Mouse (Mus musculus) olfactory bulb, adult 2 months (tissue): ENCODE measurements around the gene Ephb2. TPM values are rescaled to one million over a fixed set of nuclear protein-coding genes. Genes with fewer than 3 reads are reported as not detected.

ENCODE experiments used
- H3K27ac ChIP-seq: fragments of 200-500 bp; 2 replicates; pipeline ENCODE4 v1.5.1; 2012; ENCODE audit warnings: low read depth, low read length; ENCODE audit not compliant: insufficient read depth
- H3K4me1 ChIP-seq: fragments of 200-500 bp; 2 replicates; pipeline ENCODE4 v1.6.1; 2012; ENCODE audit warnings: low read length; ENCODE audit not compliant: control insufficient read depth, insufficient read depth
- H3K4me3 ChIP-seq: fragments of 200-500 bp; 2 replicates; pipeline ENCODE4 v1.5.1; 2012; ENCODE audit warnings: mild to moderate bottlenecking, low read depth, low read length, moderate library complexity; ENCODE audit not compliant: insufficient read depth
- CTCF ChIP-seq: fragments of 200-500 bp; IDR thresholded peaks from 2 replicates; pipeline ENCODE4 v1.5.1; 2012; ENCODE audit warnings: low read depth, mild to moderate bottlenecking, low read length, moderate library complexity; ENCODE audit not compliant: insufficient read depth
- POLR2A ChIP-seq: fragments of 200-500 bp; IDR thresholded peaks from 2 replicates; pipeline ENCODE4 v1.6.1; 2012; ENCODE audit warnings: mild to moderate bottlenecking, low read depth, low read length, moderate library complexity; ENCODE audit not compliant: insufficient read depth
- WGBS: fragments of 180-500 bp; shearing (Covaris S2); methylation state at CpG from one replicate; pipeline ENCODE4 v1.1.7; 2018; 5-methylcytosine and 5-hydroxymethylcytosine counted together
- polyA plus RNA-seq: library from polyadenylated mRNA; stranded (reverse); fragments of >200 nt; gene quantifications from 2 replicates; pipeline ENCODE4 v1.2.4, GENCODE M21; 2012; ENCODE audit warnings: low replicate concordance; ENCODE audit not compliant: missing spikeins, insufficient read depth, insufficient read length

Ephb2 gene
- polyA plus RNA-seq, 1 experiment = not detected

DNA sequence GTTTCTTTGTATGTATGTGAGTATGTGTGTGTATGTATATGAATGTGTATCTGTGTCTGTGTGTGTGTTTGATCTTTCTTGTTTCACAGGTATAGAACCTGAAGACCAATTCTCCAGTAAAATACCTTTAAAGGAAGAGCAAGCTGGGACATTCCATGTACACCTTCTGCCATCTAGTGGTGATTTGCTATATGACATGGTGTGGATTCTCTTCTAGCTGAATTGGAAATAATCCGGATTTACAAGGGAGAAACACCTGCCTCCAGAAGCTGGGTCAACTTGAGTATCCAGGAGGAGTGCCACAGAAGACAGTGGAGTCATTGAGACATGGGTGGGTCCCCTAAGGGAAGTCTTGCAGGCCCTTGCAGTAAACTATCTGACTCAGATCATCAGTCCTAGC is 214.5 kb downstream of the Ephb2 start:
- Histone ChIP-seq H3K4me1 (no peaks in the 10 kb centered on the region), H3K27ac (no peak overlapping the region), H3K4me3 (no peak overlapping the region)
- WGBS = 0% methylated on average over 1 of the region's 1 CpGs
- TF ChIP-seq POLR2A (no peak), CTCF (no peak)

GRCm38 (mm10) chr4:136613657-136614056 is 222.1 kb downstream of the Ephb2 start:
- Histone ChIP-seq H3K4me3 (no peak overlapping the region), H3K27ac (no peak overlapping the region), H3K4me1 (peaks cover 3% of the 10 kb centered on the region; the same call in 1 of the 2 replicates)
- TF ChIP-seq CTCF (no peak), POLR2A (no peak)
- WGBS = 51% methylated on average over 7 of the region's 7 CpGs

DNA sequence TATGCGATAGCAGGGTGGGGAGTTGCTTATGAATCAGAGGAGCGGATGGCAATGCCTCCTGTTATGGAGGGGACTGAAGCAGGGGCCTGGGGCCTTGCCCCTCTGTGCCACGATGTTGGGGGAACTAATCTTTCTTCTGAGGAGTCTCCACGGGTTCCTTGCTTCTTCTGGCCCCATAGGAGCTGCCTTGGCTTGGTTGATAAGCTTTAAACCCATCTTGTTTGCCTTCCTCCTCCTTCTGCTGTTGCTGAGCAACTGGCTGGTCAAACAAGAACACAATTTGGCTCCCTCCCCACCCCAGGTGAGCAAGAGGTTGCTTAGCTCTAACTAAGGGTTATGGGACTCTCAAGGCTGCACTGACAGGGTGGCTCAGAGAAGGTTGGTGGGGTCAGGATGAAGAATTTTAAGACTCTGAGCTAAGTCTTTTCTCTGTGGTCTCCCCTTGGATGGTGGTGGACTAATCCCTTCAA is 225.4 kb downstream of the Ephb2 start, which contains the start of gene Tex46:
Gene Tex46 (plus strand): TSS at position 51 of the 470 bp plus-strand sequence.
- TF ChIP-seq CTCF = no peak
- TF ChIP-seq POLR2A = no peak
- Histone ChIP-seq H3K4me1 (peaks cover 3% of the 10 kb centered on the region; the same call in 1 of the 2 replicates), H3K4me3 (no peak within 1 kb of the TSS), H3K27ac (no peak within 1 kb of the TSS)
- 77% methylated on average over 4 of the region's 4 CpGs for whole genome bisulfite sequencing

GRCm38 (mm10) chr4:136605756-136606485 is 229.9 kb downstream of the Ephb2 start:
- Histone ChIP-seq H3K27ac (no peak overlapping the region), H3K4me1 (no peaks in the 10 kb centered on the region), H3K4me3 (no peak overlapping the region)
- 95% methylated on average over 19 of the region's 19 CpGs for whole genome bisulfite sequencing
- TF ChIP-seq POLR2A (no peak), CTCF (no peak)

DNA sequence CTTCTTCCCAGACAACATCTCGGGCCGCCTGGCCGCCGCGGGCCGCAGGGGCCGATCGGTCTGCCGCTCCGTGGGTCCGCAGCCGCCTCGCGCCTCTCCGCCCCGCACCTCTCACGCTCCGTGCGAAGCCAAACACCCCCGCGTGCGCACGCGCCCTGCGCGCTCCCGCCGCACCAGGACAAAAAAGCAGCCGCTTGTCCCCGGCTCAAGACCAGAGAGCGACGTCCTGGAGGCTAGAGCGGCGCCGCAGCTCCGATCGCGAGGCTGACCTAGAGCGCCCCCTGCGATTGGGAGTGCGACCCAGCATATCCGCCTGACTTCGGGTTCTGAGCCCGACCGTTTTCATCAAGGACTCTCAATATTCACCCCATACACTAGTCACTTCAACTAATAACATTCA is 233.2 kb downstream of the Ephb2 start, which contains the start of gene Kdm1a:
Gene Kdm1a (minus strand): TSS at position 156 of the 400 bp plus-strand sequence.
- H3K27ac ChIP-seq = peak within 1 kb of the TSS; percentile 75
- peaks cover 2% of the 10 kb centered on the region; the same call in 1 of the 2 replicates for H3K4me1 ChIP-seq
- 1% methylated on average over 45 of the region's 45 CpGs for WGBS
- H3K4me3 ChIP-seq = peak within 1 kb of the TSS; percentile 87
- TF ChIP-seq CTCF (peak; percentile 80), POLR2A (peak; percentile 79)

DNA sequence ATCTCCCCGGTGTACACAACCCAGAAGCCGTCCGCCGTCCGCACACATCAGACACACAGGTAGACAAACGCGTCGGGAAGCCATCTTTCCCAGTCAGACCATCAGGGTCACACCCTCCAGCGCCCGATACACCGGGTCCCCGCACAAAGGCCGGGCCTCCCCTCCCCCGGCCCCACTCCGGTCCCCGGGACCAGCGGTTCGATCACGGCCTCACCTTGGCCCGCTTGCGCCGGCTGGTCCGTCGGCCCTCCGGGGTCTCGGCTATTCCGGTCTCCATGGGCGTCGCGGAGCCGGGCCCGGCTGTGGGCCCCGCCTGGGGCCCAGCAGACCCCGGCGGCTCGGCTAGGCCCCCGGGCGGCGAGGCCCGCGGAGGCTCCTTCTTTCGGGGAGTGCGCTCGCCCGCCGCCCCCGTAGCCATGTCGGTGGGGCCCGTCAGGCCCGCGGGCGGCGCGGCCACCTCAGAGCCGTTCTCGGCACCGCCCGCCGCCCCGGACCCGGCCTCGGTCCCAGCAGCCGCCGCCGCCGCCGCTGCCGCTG is 233.7 kb downstream of the Ephb2 start:
- Histone ChIP-seq H3K4me1 (peaks cover 2% of the 10 kb centered on the region; the same call in 1 of the 2 replicates), H3K27ac (peak overlapping the region; percentile 75), H3K4me3 (peak overlapping the region; percentile 87)
- TF ChIP-seq CTCF (no peak), POLR2A (no peak)
- WGBS = under 1% methylated on average over 64 of the region's 68 CpGs

- TF ChIP-seq CTCF = no peak
- TF ChIP-seq POLR2A = no peak
Observed at GRCm38 (mm10) chr4:136601476-136601875, 234.3 kb downstream of the Ephb2 start.

GRCm38 (mm10) chr4:136600536-136600935 is 235.3 kb downstream of the Ephb2 start:
- Histone ChIP-seq H3K27ac (no peak overlapping the region), H3K4me3 (no peak overlapping the region), H3K4me1 (peaks cover 2% of the 10 kb centered on the region; the same call in 1 of the 2 replicates)
- no peak for TF ChIP-seq POLR2A
- TF ChIP-seq CTCF = no peak
- 81% methylated on average over 2 of the region's 2 CpGs for WGBS

More at GRCm38 (mm10) chr4:136601476-136601875, 234.3 kb downstream of the Ephb2 start:
- Histone ChIP-seq H3K4me1 (peaks cover 2% of the 10 kb centered on the region; the same call in 1 of the 2 replicates), H3K4me3 (peak overlapping the region; percentile 43), H3K27ac (no peak overlapping the region)
- WGBS = 1% methylated on average over 13 of the region's 13 CpGs

- TF ChIP-seq POLR2A (no peak), CTCF (no peak)
- peaks cover 4% of the 10 kb centered on the region for H3K4me1 ChIP-seq
- H3K27ac ChIP-seq = no peak overlapping the region
- no peak overlapping the region for H3K4me3 ChIP-seq
- WGBS = 95% methylated on average over 3 of the region's 3 CpGs
Observed at GRCm38 (mm10) chr4:136599869-136600268, 235.9 kb downstream of the Ephb2 start.
